Mouse (Mus musculus) layer of hippocampus, adult 8-10 months (tissue): ENCODE data around the gene Faf2. TPM values are rescaled to one million over a fixed set of nuclear protein-coding genes. Genes with fewer than 3 reads are reported as not detected.

Source experiments
- DNase-seq, 2 experiments: peaks; one replicate each; pipeline ENCODE4 v3.0.0; 2022; ENCODE audit warnings: low spot score in 2 of 2
- microRNA-seq, 2 experiments: library from miRNA; unstranded; fragments of <30 nt; microRNA quantifications; one replicate each; pipeline ENCODE4 v1.2.0; 2022
- total RNA-seq, 4 experiments: library from RNA; stranded (reverse); gene quantifications; 2 replicates each; pipeline ENCODE4 v1.2.4; 2022

The Faf2 gene
- total RNA-seq, 4 experiments from 2014 or later = 48.9 to 67.1 (median 53.6) TPM

GRCm38 (mm10) chr13:54710866-54711265 lies 89.3 kb downstream of the Faf2 start:
- DNase-seq = no peak

Small RNA genes lying within 50 kb of the gene (microRNA-seq; reads per million reads assigned to microRNA genes)
- gene Gm24195 = 0 reads per million in 2 experiments

Other genes with a start within 250 kb of the Faf2 start
- 10 to 100 TPM; 31.7 to 38.2 (median 33.2) TPM for gene Thoc3, start 152.9 kb upstream of the Faf2 start, total RNA-seq
- 10 to 100 TPM; 14.1 to 17.7 (median 15.8) TPM for gene Simc1, start 118.0 kb upstream of the Faf2 start, total RNA-seq
- 100 to 1,000 TPM; 130 to 147 (median 139) TPM for gene 4833439L19Rik, start 56.3 kb upstream of the Faf2 start, total RNA-seq
- gene Arl10, start 46.8 kb upstream of the Faf2 start, total RNA-seq = 10 to 100 TPM; 28.2 to 37.2 (median 30.9) TPM
- gene Nop16, start 31.7 kb upstream of the Faf2 start, total RNA-seq = 10 to 100 TPM; 20.6 to 23.3 (median 20.8) TPM
- gene Higd2a, start 31.6 kb upstream of the Faf2 start, total RNA-seq = 100 to 1,000 TPM; 134 to 161 (median 146) TPM
- gene Cltb, start 10.4 kb upstream of the Faf2 start, total RNA-seq = 100 to 1,000 TPM; 241 to 284 (median 264) TPM
- 100 to 1,000 TPM; 130 to 151 (median 140) TPM for gene Rnf44, start 72.1 kb downstream of the Faf2 start, total RNA-seq
- gene Cdhr2, start 79.7 kb downstream of the Faf2 start, total RNA-seq = under 1 TPM; 0.27 to 0.54 (median 0.37) TPM
- gene Gprin1, start 128.1 kb downstream of the Faf2 start, total RNA-seq = 100 to 1,000 TPM; 123 to 141 (median 132) TPM
- 100 to 1,000 TPM; 652 to 713 (median 673) TPM for gene Sncb, start 144.8 kb downstream of the Faf2 start, total RNA-seq
- gene Eif4e1b, start 162.2 kb downstream of the Faf2 start, total RNA-seq = under 1 TPM in 1 of 4 experiments, not detected in 3; 0.35 TPM
- gene Tspan17, start 167.6 kb downstream of the Faf2 start, total RNA-seq = 10 to 100 TPM; 79.3 to 92.1 (median 82.9) TPM